In the genomic region with DNA sequence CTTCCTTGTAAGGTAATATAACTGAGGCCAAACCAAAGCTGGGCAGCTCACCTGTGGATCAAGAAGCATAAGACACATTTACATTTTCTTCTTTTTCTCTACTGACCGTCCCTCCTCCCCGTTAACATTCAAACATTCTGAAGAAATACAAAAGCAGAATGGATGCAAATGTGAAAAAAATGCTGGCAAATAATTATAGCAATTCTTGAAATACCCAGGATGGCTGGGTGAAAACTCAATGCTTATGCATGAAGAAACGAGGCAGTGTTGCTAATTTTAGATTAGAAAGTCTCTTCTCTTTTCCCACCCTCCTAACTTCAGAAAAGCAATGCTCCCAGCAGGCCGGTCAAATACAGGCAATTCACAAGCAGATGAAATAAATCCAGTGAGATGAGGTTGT, we compare ENCODE assay signal across 22 mouse cellular contexts.
"Had no signal": no experiment of that assay in that cellular context is flagged by ENCODE, and none has a peak within 500 bp of the region (broad histone marks: within the 10 kb centered on the region; RNA-seq: fewer than 3 reads in every experiment).

No protein-coding gene starts in this region.

- H3K9me3 ChIP-seq: kidney, embryonic 15.5 days; limb, embryonic 12.5 days; limb, embryonic 15.5 days; midbrain, embryonic 12.5 days; stomach, embryonic 15.5 days had no signal

- H3K4me1 ChIP-seq: kidney, embryonic 15.5 days; limb, embryonic 12.5 days; limb, embryonic 15.5 days; midbrain, embryonic 12.5 days; stomach, embryonic 15.5 days had no signal

- H3K36me3 ChIP-seq: kidney, embryonic 15.5 days; limb, embryonic 12.5 days; limb, embryonic 15.5 days; midbrain, embryonic 12.5 days; stomach, embryonic 15.5 days had no signal

- H3K4me2 ChIP-seq: kidney, embryonic 15.5 days; limb, embryonic 12.5 days; limb, embryonic 15.5 days; liver, embryonic 11.5 days; lung, embryonic 14.5 days; midbrain, embryonic 12.5 days; stomach, embryonic 15.5 days had no signal

- H3K9ac ChIP-seq: kidney, embryonic 15.5 days; limb, embryonic 12.5 days; limb, embryonic 15.5 days; liver, embryonic 14.5 days; liver, postnatal 0 days; lung, embryonic 14.5 days; midbrain, embryonic 12.5 days; stomach, embryonic 15.5 days had no signal

- DNase-seq: kidney, adult 11 months; kidney, adult 8-10 months; kidney, postnatal 10 days; kidney, postnatal 36 days; layer of hippocampus, adult 9-11 months; left cerebral cortex, postnatal 4 days; liver, postnatal 0 days; lung, embryonic 14.5 days; right cerebral cortex, postnatal 25 days; spleen, adult 18-20 months; thymus, adult 18-20 months; thymus, postnatal 36 days had no signal

- ATAC-seq: liver, postnatal 0 days; lung, postnatal 0 days; midbrain, embryonic 16.5 days had no signal

- H3K27me3 ChIP-seq: kidney, embryonic 15.5 days; limb, embryonic 12.5 days; limb, embryonic 15.5 days; midbrain, embryonic 12.5 days; stomach, embryonic 15.5 days had no signal

- H3K27ac ChIP-seq: kidney, embryonic 15.5 days; limb, embryonic 12.5 days; limb, embryonic 15.5 days; liver, embryonic 14.5 days; macrophage; midbrain, embryonic 12.5 days; stomach, embryonic 15.5 days had no signal

- H3K4me3 ChIP-seq: kidney, embryonic 15.5 days; limb, embryonic 12.5 days; limb, embryonic 15.5 days; midbrain, embryonic 12.5 days; stomach, embryonic 15.5 days had no signal
